Mouse (Mus musculus): Measurements from ENCODE around the gene Lonrf3.

The Lonrf3 gene

DNA sequence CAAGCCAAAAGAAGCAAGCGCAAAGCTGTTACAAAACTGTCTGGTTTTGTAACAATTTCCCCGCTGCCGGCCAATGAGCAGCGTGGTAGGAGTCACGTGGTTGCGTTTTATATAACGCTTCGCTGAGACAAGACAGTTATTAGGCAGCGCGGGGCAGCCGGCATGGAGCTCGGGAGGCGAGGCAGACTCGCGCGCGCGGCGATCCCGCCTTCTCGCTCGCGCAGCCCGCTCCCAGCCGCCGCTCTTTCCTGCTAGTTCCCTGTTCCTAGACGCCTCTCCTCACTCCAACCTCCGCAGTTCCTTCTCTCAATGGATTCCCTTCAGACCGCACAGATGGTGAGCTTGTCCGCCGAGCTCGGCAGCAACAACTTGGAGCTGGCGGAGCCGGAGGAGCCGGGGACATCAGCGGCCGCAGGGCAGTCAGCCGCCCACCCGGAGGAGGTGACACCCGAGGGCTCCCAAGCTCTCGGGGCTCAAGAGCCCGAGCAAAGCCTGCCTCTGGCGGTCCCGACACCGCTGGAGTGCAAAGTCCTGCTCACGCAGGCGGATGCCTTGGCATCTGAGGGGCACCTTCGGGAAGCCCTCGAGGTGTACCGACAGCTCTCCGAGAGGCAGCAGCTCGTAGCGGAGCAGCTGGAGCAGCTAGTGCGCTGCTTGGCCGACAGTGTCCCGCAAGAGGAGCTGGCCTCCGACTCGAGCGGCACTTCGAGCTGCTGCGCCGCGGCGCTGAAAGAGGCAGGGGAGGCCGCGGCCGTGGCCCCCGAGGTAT is at the start of gene Lonrf3:
Gene Lonrf3 (plus strand): TSS at position 83 of the 769 bp plus-strand sequence.
- in situ Hi-C loops (cut with MboI; ENCODE audit: unreplicated experiment in 2 of 2) = no loop called here

DNA sequence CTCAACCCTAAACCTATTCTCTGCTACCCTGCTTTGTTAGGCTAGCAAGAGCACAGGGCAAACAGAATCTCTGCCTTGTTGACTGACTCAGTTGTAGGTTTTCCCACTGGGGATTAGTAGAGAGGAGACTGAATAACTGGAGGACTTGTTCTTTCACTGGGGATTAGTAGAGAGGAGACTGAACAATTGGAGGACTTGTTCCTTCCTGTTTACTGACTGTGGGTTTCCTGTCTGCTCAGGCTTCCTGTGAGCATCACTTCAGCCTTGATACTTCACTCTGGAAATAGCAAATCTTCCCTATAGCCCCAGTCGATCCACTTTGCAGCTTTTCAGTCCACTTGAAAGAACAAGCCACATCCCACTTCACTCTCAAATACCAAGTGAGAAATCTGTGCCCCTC is 49.4 kb upstream of the Lonrf3 start:
- in situ Hi-C loops (cut with MboI; ENCODE audit: unreplicated experiment in 2 of 2) = no loop called here

DNA sequence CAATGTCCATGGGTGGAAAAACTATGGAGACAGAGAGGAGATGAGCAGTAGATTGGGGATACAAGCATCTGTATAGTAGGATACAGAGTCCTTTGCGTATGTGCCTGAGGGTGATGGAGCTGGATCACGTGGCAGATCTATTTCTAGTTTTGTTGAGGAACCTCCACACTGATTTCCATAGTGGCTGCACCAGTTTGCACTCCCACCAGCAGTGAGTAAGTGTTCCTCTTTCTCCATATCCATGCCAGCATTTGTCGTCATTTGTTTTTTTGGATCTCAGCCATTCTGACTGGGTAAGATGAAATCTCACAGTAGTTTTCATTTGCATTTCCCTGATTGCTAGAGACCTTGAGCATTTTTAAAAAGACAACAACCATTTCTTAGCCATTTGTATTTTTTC is 16.7 kb upstream of the Lonrf3 start:
- in situ Hi-C loops (cut with MboI; ENCODE audit: unreplicated experiment in 2 of 2) = no loop called here

DNA sequence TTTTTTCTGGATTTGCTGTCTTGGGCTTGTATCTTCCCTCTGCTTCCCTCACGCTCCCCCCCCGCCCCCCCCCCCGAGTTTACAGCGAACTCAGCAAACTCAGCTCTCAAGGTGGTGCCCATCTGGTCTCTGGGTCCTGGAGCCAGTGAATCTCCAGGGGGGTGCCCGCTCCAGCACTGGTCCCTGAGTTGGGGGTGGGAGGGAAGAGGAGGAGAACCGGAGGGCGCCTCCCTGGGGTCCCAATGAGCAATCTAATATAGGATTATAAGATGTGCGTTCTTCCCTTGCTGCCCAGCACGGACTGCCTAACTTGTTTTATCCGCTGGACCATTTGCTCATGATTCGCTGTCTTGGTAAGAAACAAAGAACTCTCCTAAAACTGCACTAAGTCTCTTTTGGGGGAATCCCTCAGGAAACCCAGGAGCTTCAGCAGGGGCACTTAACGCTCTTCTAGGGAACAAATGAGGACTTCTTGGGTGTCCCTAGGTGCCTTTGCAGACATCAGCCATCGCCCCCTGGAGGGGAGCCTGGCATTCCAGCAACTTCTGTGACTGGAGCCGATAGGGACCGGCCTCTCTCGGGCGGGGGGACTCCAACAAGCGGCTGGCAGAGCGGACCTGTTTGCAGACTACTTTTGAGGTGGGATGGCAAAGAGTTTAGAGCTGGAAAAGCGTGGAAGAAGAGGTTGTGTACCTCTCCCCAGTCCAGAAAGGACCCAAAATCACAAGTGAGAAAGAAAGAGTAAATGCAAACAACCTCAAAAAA is 480 bp upstream of the Lonrf3 start:
- in situ Hi-C loops (cut with MboI; ENCODE audit: unreplicated experiment in 2 of 2) = no loop called here

DNA sequence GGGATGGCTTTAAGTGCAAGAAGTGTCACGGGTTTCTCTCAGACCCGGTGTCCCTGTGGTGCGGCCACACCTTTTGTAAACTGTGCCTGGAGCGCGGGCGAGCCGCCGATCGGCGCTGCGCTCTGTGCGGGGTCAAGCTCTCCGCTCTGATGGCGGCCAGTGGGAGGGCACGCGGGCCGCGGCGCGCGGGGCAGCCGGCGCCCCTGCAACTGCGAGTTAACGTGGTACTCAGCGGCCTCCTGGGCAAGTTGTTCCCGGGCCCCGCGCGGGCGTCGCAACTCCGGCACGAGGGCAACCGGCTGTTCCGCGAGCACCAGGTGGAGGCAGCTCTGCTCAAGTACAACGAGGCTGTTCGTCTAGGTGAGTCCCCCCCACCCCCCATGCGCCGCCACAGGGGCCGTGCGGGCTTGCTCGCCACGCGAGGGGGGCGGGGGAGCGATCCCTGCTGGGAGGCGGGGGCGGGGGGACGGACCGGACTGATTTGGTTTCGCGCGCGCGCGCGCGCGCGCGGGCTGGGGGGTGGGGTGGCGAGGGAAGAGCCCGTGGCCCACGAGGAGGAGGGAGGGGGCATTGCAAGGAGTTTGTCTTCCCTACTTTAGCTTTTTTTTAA is 992 bp downstream of the Lonrf3 start:
- in situ Hi-C loops (cut with MboI; ENCODE audit: unreplicated experiment in 2 of 2) = no loop called here

DNA sequence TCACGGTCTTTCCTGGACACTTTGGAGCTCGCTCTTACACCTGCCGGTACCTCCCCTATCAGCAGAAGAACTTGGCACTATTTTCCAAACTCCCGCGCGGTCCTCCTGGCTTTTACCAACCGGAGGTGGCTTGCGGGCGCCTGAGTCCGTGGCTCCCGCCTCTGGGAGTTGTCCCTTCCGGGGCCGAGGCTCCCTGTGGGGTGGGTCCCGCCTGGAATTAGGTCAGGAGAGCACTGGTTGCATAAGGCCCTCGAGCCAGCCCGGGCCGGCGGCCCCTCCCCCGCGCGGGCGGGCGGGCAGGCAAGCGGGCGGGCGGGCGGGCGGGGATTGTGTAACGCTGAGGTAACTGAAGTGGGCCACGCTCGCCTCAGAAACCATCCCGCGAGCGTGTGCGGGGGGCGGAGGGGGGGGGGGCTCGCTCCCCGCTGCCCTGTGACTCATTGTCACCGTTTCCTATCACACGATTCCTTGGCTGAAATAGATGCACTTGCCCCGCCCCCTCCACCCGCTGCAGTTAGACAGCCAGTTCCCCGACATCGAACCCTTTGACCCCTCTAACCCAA is 1.8 kb downstream of the Lonrf3 start:
- in situ Hi-C loops (cut with MboI; ENCODE audit: unreplicated experiment in 2 of 2) = no loop called here

DNA sequence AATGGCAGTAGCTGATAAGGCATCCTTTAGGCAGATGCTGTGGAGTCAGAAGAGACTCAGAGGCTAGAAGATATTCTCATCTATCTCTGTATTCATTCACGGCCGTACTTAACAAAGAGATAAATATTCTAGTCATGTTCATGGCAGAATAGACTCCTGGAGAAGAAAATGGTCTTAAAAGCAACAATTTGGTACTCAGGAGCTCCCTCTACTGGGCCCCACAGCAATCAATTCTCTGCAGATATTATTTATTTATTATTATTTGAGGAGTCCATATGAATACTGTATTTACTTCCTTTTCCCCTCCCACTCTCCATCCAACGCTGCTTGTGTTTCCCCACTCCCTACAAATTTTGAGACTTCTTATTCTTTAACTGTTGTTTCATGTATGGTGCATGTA is 24.3 kb downstream of the Lonrf3 start:
- in situ Hi-C loops (cut with MboI; ENCODE audit: unreplicated experiment in 2 of 2) = no loop called here

DNA sequence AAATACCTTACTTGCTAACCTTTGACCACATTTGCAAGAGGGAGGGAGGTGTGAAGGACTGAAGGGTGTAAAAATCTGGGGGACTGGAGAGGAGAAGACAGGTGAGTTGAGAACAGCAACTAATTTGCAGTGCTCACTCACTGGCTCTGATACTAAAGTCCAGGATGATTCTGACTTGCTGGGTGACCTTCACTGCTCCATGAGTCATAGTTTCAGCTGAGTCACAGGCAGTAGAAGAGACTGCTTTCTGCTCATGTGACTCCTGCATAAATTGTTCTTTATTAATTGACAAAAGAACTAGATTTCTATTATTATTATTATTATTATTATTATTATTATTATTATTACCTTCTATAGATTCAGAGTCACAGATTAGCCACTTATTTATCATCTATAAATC is 57.2 kb downstream of the Lonrf3 start:
- in situ Hi-C loops (cut with MboI; ENCODE audit: unreplicated experiment in 2 of 2) = loop anchor here in 1 of 2 experiments (5.0 to 25.0 kb wide), 2 partner anchors 158 to 573 kb away; no protein-coding TSS in a partner anchor

DNA sequence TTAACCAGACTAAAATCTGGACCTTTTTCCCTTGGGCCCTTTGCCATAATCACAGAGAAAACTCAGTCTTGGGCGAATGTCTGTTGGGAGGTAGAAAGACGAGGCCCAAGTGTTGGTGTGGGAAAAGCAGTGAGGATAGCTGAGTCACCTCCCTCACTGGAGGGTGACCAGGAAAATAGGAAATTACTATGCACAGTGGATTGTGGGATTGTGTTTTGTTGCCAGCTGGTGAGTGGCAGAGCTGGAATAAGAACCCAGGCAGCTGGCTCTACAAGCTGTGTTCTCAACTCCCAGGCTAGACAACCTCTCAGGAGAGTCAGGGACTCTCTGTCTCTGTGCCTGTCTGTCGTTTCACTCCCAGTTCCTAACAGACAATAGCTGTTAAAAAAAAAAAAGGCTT is 61.8 kb downstream of the Lonrf3 start:
- in situ Hi-C loops (cut with MboI; ENCODE audit: unreplicated experiment in 2 of 2) = loop anchor here in 1 of 2 experiments (5.0 to 25.0 kb wide), 2 partner anchors 163 to 578 kb away; no protein-coding TSS in a partner anchor

DNA sequence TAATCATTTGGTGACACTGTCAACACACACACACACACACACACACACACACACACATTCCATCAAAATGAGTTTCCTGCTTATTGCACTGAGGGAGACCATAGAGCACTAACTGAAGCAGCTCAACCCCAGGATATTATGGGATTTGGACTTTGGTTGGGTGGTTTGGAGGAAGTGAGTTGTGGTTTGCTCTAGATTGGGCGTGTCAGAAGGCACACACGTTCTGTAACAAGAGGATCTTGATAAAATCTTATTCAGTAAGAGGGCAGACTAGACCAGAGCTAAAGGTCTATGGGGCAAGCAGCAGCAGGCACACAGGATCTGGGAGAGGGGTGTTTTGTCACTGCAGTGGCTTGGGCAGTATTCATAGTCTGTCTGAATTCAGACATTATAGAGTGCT is 62.4 kb downstream of the Lonrf3 start:
- in situ Hi-C loops (cut with MboI; ENCODE audit: unreplicated experiment in 2 of 2) = loop anchor here in 1 of 2 experiments (25.0 kb wide), 1 partner anchor 578 kb away; no protein-coding TSS in a partner anchor

DNA sequence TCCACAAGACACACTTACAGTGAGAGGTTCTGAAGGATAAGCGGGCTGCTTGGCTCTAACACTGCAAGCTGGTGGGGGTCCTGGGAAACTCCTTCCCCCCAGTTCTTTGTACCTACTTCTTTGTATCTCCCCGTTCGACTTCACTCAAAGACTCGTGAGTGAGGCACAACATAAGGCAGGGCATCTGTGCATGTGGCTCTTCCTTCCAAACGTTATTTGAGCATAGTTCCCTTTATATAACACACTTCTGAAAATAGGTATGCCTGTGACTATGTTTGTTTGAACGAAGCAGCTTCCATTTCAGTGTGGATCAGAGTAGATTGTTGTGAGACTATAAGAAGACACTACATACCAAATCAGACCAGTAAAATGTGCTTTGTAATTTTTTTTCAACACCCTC is 64.5 kb downstream of the Lonrf3 start:
- in situ Hi-C loops (cut with MboI; ENCODE audit: unreplicated experiment in 2 of 2) = loop anchor here in 1 of 2 experiments (25.0 kb wide), 1 partner anchor 580 kb away; no protein-coding TSS in a partner anchor

DNA sequence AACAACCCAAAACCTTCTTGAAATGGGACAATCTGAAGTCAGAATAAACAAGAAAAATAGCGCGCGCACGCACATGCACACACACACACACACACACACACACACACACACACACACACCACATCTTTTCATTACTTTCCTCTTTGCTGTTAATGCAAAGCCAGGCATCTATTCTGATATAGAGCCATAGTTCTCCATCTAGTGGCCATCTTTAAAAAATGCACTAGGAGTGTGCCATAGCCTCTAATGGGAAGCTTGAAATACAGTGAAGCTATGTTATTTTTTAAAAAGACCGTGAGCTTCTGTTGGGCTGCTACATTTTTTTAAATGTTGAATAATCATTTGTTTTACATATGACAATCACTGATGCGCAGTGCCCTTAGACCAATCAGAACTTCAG is 65.1 kb downstream of the Lonrf3 start:
- in situ Hi-C loops (cut with MboI; ENCODE audit: unreplicated experiment in 2 of 2) = loop anchor here in 1 of 2 experiments (25.0 kb wide), 1 partner anchor 581 kb away; no protein-coding TSS in a partner anchor

DNA sequence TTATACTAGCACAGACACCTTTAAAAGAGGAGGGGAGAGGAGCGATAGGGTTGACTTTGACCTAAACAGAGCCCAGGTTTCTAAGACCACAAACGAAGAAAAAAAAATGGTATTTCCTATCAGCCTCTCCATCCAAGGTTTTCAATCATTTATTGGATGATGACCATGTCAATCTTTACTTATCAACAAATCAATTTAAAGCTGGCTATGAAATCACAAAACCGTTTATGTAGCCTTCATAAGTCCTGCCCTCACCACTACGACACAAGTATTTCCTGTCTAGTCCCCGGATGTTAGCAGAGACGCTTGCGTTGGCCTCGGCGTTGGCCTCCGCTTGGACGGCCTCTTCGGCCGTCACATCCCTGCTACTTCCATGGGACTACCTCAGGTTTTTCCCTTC is 72.8 kb downstream of the Lonrf3 start, which contains the start of gene Gm6268:
Gene Gm6268 (plus strand): TSS at position 301 of the 400 bp plus-strand sequence.
- in situ Hi-C loops (cut with MboI; ENCODE audit: unreplicated experiment in 2 of 2) = no loop called here

DNA sequence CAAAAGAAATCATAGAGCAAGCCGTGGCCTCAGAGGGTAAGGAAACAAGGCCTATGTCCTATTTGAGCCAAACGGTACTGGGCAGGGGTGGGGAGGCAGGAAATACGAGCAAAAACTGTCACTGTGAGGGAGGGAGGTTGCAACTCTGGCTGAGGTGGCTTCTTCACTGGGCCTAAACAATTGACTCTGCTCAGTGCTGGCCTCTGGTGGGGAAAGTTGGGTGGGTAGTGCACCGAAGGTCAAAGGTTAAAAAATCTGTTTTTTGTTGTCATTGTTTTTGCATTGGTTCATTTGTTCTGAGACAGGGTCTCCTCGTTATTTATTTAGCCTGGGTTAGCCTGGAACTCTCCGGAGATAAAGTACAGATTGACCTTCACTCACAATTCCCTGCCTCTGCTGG is 74.2 kb downstream of the Lonrf3 start:
- in situ Hi-C loops (cut with MboI; ENCODE audit: unreplicated experiment in 2 of 2) = no loop called here
